8 mouse cellular contexts compared by ENCODE assay signal in the genomic region with DNA sequence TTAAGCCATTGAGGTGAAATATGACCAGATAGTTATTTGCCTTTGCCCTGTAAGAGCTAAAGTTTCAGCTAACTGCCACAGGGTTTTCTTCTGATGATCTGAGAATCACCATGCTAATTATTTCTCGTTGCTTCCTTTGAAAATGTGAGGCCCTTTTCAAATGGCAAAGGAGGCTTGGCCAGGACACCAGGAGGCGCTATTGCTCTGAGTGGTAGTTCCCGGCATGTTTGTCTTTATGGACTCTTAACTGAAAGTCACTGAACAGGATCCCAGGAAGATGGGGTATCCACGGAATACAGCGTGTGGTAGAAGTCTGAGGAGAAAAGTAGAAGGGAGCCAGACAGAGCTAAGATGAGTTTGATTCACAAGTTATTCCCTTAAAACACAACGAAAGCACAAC.
DNase-seq lines count a peak whose midpoint lies in the region; ATAC-seq and TF ChIP-seq lines count a peak whose summit lies in the region.

No protein-coding gene starts in this region.

- H3K27me3 ChIP-seq in heart, embryonic 10.5 days (ENCODE audit: insufficient read depth, poor library complexity, severe bottlenecking): peaks cover 14% of the 10 kb centered on the region
- H3K27me3 ChIP-seq in neural tube, embryonic 12.5 days (replicated peaks): no peaks in the 10 kb centered on the region; the same call in 1 of the 2 replicates
- H3K27me3 ChIP-seq in testis, adult 2 months (ENCODE audit: control insufficient read depth, insufficient read depth, low read length): no peaks in the 10 kb centered on the region

- 0 out of 2 replicates have a peak, but pooled peaks cover 2% of the 10 kb centered on the region for H3K36me3 ChIP-seq in heart, embryonic 10.5 days
- H3K36me3 ChIP-seq in neural tube, embryonic 12.5 days: no peaks in the 10 kb centered on the region; the same call in 1 of the 2 replicates
- H3K36me3 ChIP-seq in testis, adult 2 months (ENCODE audit: control insufficient read depth, insufficient read depth, low read length): no peaks in the 10 kb centered on the region

- 31% methylated on average over 6 of the region's 6 CpGs for WGBS in heart, embryonic 10.5 days
- WGBS in neural tube, embryonic 12.5 days: 22% methylated on average over 6 of the region's 6 CpGs

- TF ChIP-seq CTCF in testis, adult 2 months (IDR thresholded peaks at IDR 0.05; ENCODE audit: control insufficient read depth, insufficient read depth, insufficient replicate concordance, low read depth, low read length): peak; percentile 49; the same call in 1 of the 2 replicates

- no peak overlapping the region for H3K27ac ChIP-seq in heart, embryonic 10.5 days
- no peak overlapping the region for H3K27ac ChIP-seq in neural tube, embryonic 12.5 days
- H3K27ac ChIP-seq in testis, adult 2 months (ENCODE audit: control insufficient read depth, insufficient read depth, low read depth, low read length): no peak overlapping the region

- peak; percentile 65 to 90 for DNase-seq in heart, adult 18-20 months
- no peak for DNase-seq in heart, embryonic 10.5 days (ENCODE audit: low spot score)
- DNase-seq in ZHBTc4 (ENCODE audit: low read depth, low spot score): peak; percentile 76
- peak; percentile 16 for DNase-seq in heart, postnatal 25 days (ENCODE audit: low spot score)
- peak; percentile 71 to 80 for DNase-seq in left cerebral cortex, postnatal 25 days (ENCODE audit: low spot score in 2 of 2)

- peak; percentile 79; the same call in 1 of the 2 replicates for ATAC-seq in common myeloid progenitor, adult 5-6 weeks (replicated peaks; ENCODE audit: low read depth, poor library complexity, severe bottlenecking)
- 0 out of 2 replicates have a peak, but pooled peaks have one; percentile 37 for ATAC-seq in neural tube, embryonic 12.5 days (ENCODE audit: low FRiP score, low read depth)

- no peak for TF ChIP-seq POLR2A in testis, adult 2 months (IDR thresholded peaks at IDR 0.05; ENCODE audit: control insufficient read depth, low read depth, low read length)

- H3K4me1 ChIP-seq in heart, embryonic 10.5 days: no peaks in the 10 kb centered on the region
- H3K4me1 ChIP-seq in neural tube, embryonic 12.5 days: peaks cover 3% of the 10 kb centered on the region; the same call in 1 of the 2 replicates
- no peaks in the 10 kb centered on the region for H3K4me1 ChIP-seq in testis, adult 2 months (ENCODE audit: control insufficient read depth, insufficient read depth, low read length)

- H3K4me3 ChIP-seq in heart, embryonic 10.5 days: no peak overlapping the region
- no peak overlapping the region for H3K4me3 ChIP-seq in neural tube, embryonic 12.5 days
- no peak overlapping the region for H3K4me3 ChIP-seq in testis, adult 2 months (ENCODE audit: control insufficient read depth, low read depth, low read length)

- H3K4me2 ChIP-seq in neural tube, embryonic 12.5 days (replicated peaks): no peak overlapping the region

- no peak overlapping the region for H3K9ac ChIP-seq in neural tube, embryonic 12.5 days

- intact Hi-C loops in heart, postnatal 25 days (cut with DNase I): loop anchor here (1.0 to 5.0 kb wide), 4 partner anchors 132 to 613 kb away; no protein-coding TSS in a partner anchor
- intact Hi-C loops in left cerebral cortex, postnatal 25 days (cut with DNase I): loop anchor here (2.0 to 10.0 kb wide), 4 partner anchors 351 to 613 kb away; no protein-coding TSS in a partner anchor

- no peaks in the 10 kb centered on the region for H3K9me3 ChIP-seq in heart, embryonic 10.5 days
- H3K9me3 ChIP-seq in neural tube, embryonic 12.5 days: no peaks in the 10 kb centered on the region
